Mouse (Mus musculus) bone marrow, adult 2 months (tissue): ENCODE measurements around the gene Sgms1.

Experiments used
- CTCF ChIP-seq: fragments of 200-500 bp; IDR thresholded peaks from 2 replicates; pipeline ENCODE4 v1.5.1; 2011; ENCODE audit warnings: low read length, control low read depth; ENCODE audit not compliant: control insufficient read depth, insufficient read depth
- POLR2A ChIP-seq: fragments of 200-500 bp; IDR thresholded peaks from 2 replicates; pipeline ENCODE4 v1.6.1; 2011; ENCODE audit warnings: low read depth, mild to moderate bottlenecking, control low read depth, low read length, borderline replicate concordance; ENCODE audit not compliant: control insufficient read depth

- TF ChIP-seq CTCF (no peak), POLR2A (no peak)
Measured at GRCm38 (mm10) chr19:32183005-32183404, 206.5 kb downstream of the Sgms1 start.
